Mouse (Mus musculus) c-Kit-positive CD71-positive TER-119-positive erythroid progenitor cells, embryonic 14.5 days (primary cell): Measurements from ENCODE around the gene Ntm.

Source experiments
- DNase-seq: peaks from one replicate; pipeline ENCODE4 v3.0.0-alpha.2; 2013; ENCODE audit warnings: low spot score

The Ntm gene

GRCm38 (mm10) chr9:29802071-29802705 lies 160.8 kb downstream of the Ntm start:
- no peak for DNase-seq

GRCm38 (mm10) chr9:29796281-29796680 lies 166.7 kb downstream of the Ntm start:
- DNase-seq = no peak

DNA sequence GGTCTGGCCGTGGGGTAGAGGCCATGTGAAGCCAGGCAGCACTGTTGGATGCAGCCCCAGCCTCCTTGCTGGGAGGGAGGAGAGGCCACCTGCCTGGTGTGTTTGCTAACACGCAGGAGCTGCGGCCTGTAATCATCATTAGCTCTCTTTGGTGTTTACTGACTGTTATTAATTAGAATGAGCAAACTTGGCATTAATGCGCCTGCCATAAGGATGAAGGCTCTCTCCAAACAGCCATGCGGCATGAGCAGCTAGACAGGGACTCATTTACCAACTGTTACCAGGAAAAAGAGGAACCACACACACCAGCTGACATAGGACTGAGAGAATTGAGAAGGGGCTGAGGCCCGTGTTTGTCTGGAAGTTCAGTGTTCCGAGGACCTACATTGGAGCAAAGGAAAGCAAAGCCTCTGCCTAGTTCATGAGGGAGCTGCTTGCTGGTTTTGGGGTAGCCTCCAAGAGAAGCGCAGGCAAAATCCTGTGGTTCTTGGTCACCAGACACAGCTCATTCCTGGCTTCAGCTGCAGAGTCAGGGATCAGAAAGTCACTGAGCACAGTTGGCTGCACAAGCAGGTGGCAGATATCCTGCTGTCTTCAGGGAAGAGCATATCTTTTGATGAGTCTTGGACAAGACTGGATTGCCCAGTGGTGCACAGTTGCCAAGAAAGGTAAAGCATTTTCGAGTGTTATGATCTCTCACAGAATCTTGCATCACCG lies 171.6 kb downstream of the Ntm start:
- DNase-seq = no peak

GRCm38 (mm10) chr9:29790017-29790416 lies 172.9 kb downstream of the Ntm start:
- DNase-seq = no peak

- no peak for DNase-seq
Measured at GRCm38 (mm10) chr9:29788855-29789254, 174.1 kb downstream of the Ntm start.

DNA sequence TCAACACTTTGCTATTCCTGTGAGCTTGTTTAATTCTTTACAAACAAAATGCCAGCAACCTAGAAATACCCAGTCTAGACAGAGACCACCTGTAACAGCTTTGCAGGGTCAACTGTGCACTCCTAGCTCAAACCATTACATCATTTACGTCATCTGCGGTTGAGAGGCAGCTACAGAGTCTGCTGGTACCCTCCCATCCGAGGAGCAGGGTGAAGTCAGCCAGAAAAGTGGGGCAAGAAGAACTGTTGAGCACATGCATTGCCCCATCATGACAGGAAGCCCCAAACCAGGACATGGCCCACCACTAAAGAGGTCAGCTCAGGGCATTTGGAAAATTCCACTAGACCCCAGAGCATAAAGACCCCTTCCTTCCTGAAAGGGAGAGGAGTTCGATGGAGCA lies 175.5 kb downstream of the Ntm start:
- no peak for DNase-seq

GRCm38 (mm10) chr9:29782697-29783096 lies 180.2 kb downstream of the Ntm start:
- no peak for DNase-seq

DNA sequence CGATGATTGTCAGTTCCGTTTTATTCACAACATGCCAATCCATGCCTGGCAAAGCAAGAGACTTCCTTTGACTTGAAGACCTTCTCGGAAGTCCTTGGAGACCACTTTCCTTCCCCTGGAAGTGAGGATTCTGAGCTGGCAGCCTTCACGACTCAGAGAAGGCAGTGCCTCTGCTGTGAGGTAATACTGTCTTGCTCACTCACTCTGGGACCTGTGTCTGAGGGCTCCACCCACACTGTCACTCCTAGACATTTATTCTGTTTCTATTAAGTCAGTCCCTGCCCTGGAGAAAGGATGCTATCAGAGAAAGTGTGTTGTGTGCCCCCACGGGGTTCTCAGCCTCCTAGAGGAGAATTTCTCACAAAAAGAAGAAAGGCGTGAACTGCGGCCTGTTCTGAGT lies 183.2 kb downstream of the Ntm start:
- DNase-seq = no peak

GRCm38 (mm10) chr9:29776951-29777350 lies 186.0 kb downstream of the Ntm start:
- DNase-seq = no peak

DNA sequence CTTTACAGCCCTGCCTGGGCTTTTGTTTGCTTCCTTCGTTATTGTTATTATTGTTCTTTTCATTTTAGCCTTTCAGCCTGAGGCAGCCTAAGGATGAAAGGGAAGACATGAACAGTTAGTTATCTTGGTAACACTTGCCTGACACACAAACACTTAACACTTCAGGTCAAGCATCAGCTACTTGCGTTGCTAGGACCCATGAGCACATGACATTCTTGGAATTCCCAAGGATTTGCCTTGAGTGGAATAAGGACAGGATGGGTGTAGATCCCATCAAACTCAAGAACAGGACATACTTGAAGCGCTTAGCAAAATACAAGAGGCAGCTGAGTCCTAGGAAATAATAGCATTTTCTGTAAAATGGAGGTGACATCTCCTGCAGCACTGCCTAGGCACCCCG lies 186.4 kb downstream of the Ntm start:
- DNase-seq = no peak

DNA sequence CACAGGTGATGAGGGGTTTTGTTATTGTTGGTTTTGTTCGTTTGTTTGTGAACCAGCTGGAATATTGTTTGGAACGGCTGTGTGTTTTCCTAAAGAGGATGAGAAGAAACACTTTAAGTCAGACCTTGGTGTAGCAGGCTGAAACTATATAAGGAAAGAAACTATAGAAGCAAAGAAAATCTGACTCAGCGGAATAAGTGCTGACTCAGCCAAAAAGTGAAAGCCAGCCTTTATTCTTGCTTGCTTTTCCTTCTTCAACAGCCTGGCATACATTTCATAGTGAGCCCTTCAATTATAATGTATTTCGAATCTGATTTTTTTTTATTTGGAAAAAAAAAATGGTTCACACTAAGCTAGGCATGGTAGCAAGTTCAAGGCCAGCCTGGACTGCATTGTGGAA lies 186.9 kb downstream of the Ntm start:
- no peak for DNase-seq

DNA sequence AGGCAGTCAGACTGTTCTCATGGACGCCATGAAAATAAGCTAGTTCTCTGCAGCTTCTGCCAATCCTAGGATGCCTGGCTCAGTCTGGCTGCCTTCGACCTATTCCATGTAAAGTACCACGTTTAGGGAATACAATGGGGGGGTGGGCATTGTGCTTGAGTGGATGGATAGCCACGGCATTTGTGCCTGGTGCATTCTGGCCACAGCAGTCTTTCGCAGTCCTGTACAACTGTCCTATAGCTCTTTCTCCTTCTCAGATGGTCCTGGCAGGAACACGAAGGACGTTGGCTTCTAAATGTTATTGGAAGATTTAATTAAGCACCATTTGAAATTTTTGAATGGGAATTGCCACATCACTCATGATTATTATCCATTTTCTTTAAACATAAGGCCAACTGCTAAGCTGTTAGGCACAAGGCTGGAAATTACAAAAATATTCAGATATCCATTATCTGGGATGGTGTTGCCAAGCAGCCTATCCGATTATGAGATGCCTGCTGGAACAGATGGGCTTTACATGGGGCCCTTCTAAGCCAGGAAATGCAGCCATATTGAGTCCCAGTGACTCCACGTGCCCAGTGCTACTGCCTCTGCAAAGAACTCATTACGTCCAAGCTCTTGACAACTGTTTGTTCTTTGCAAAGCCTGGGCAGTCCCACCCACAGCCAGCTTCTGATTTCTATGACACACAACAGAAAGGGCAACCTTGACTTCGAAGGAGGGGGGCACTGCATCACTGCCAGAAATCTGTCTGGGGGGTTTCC lies 190.1 kb downstream of the Ntm start:
- DNase-seq = no peak

- DNase-seq = no peak
Measured at GRCm38 (mm10) chr9:29771870-29772269, 191.1 kb downstream of the Ntm start.

DNA sequence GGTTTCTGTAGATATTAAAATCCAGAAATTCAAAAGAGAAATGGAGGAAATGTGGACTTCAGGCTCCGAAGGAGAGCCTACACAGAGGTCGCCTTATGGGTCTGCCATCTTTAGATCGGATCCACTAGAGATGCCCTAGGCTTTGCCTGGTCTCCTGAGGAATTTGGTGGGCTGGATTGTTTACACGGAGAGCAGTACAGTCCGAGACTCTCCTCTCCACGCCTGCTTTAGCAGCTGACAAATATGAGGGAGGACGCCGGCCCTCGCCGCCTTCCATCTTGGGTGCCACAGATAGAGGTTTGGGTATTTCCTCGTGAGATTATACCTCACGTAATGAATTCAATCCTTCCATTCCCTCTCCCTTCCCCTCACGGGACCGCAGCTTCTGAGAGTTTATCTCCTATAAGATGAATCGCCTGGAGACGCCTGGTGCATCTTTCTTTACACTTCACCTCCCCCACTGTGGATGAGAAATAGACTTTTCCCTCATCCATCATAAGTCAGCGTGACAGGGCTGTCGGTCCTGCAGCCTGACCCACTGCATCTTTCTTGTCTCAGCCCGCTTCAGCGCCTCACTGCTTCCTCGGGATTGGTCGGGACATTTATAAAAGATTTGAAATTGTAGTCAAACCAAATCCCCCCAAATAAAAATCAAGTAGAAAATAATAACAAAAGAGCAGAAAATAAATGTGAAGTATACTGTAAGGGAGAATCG lies 191.7 kb downstream of the Ntm start:
- no peak for DNase-seq

- DNase-seq = no peak
Measured at GRCm38 (mm10) chr9:29769361-29769760, 193.6 kb downstream of the Ntm start.

DNA sequence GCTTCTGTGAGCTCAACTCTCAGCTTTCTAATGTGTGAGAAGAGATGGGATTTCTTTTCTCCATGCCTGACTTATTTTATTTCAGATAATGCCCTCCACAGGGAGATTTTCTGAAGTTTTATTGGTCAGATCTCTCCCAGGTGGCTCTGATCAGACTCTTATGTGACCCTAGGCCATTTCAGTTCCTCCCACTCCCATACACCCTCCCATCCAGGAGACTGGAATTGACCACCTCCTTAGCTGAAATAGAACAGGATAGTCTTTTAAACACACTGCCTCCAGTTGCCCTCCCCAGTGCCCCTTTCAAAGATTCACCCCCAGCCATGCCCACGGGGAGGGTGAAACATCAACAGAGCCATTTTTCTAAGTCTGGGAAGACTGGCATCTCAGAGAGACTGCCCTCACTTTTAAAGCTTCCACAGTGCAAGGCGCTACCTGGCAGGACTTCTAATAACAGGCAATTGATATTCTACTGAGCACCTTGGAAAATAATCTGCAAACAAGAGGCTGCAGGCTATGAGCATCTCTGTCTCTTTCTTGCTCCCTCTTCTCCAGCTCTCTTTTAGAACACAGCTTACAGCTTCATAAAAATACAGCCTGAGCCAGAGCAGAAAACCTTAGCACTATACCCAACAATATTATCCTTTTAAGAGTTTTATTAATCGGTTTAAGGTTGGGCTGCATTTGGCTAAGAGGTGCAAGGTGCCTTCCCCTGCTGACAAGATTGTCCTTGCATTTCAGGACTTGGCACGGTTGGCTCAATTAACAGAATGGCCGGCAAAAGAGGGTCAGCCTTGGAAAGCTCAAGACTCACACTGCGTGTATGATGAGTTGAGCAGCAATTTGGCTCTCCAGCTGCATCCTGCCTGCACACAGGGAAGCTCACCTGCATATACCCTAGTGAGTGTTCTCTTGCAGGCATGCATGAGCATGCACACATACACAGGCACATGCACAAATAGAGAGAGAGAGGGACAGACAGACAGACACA lies 196.7 kb downstream of the Ntm start:
- DNase-seq = no peak

GRCm38 (mm10) chr9:29763338-29763737 lies 199.6 kb downstream of the Ntm start:
- no peak for DNase-seq

GRCm38 (mm10) chr9:29761952-29762586 lies 200.9 kb downstream of the Ntm start:
- DNase-seq = no peak

DNA sequence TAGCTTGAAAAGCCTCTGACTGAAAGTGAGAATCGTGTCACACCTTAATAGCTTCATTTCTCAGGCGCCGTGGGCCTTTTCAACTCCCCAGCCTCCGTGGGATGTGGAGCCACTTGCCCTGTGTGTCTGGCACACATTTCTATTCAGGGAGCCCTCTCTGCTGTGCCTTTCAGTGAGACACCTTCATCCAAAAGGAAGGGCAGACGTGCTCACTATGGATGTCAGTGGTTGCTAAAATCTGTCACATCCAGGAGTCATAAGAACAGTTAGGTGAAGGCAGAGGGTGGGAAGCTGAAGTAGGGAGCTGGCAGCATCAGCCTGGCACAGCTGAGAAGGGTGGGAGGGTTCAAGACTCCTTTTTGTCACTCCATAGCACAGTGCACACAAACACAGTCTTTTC lies 201.4 kb downstream of the Ntm start:
- no peak for DNase-seq

GRCm38 (mm10) chr9:29759940-29760339 lies 203.0 kb downstream of the Ntm start:
- no peak for DNase-seq

GRCm38 (mm10) chr9:29759060-29759459 lies 203.9 kb downstream of the Ntm start:
- DNase-seq = no peak
